ENCODE assay signal across 25 mouse cellular contexts in the genomic region with DNA sequence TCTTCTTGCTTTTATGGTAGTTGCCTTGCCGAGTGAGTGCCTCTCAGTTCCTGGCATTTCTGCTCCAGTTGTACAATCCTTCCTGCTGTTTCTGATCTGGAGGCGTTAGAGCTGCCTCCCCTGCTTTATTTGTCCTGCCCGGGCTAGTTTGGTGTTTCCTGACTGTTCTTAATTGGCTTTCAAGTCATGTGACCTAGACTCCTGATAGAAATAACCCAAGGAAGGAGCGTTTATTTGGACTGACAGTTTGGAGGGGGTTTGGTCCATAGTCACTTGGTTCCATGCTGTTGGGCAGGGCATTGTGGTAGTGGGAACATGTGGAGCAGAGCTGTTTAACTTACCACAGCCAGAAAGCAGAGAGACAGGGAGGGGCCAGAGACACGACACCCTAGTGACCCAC. TPM values are rescaled to one million over a fixed set of nuclear protein-coding genes. Genes with fewer than 3 reads are reported as not detected.
A peak's percentile ranks its signal among the peaks of the same experiment; 100 is the strongest.
DNase-seq lines count a peak whose midpoint lies in the region; ATAC-seq and TF ChIP-seq lines count a peak whose summit lies in the region.
"Had no signal": no experiment of that assay in that cellular context is flagged by ENCODE, and none has a peak within 500 bp of the region (broad histone marks: within the 10 kb centered on the region; RNA-seq: fewer than 3 reads in every experiment).

No protein-coding gene starts in this region.

- no peaks in the 10 kb centered on the region for H3K27me3 ChIP-seq in liver, adult 2 months (ENCODE audit: control insufficient read depth, insufficient read depth, low read length)
- no peaks in the 10 kb centered on the region for H3K27me3 ChIP-seq in liver, embryonic 11.5 days (replicated peaks; ENCODE audit: control insufficient read depth, insufficient read depth, low read length)
- H3K27me3 ChIP-seq in ES-Bruce4 (ENCODE audit: control insufficient read depth, insufficient read depth, low read length, poor library complexity, severe bottlenecking): no peaks in the 10 kb centered on the region
- H3K27me3 ChIP-seq in limb, embryonic 14.5 days (ENCODE audit: control insufficient read depth, insufficient read depth, low read length): no peaks in the 10 kb centered on the region
- H3K27me3 ChIP-seq: embryonic facial prominence, embryonic 13.5 days had no signal

- H3K4me1 ChIP-seq in liver, adult 2 months (ENCODE audit: control insufficient read depth, insufficient read depth, low read length): peaks cover 24% of the 10 kb centered on the region
- H3K4me1 ChIP-seq in liver, embryonic 11.5 days (replicated peaks; ENCODE audit: control insufficient read depth, insufficient read depth, low read length): peaks cover 3% of the 10 kb centered on the region; the same call in 1 of the 2 replicates
- peaks cover 9% of the 10 kb centered on the region for H3K4me1 ChIP-seq in ES-Bruce4 (ENCODE audit: control insufficient read depth, insufficient read depth, low read length)
- peaks cover 10 to 23% of the 10 kb centered on the region in 2 experiments; a peak in 3 of 4 replicates for H3K4me1 ChIP-seq in ES-E14 (ENCODE audit: control insufficient read depth in 2 of 2, insufficient read depth in 2 of 2, low read length in 2 of 2, poor library complexity in 1 of 2)
- peaks cover 28% of the 10 kb centered on the region for H3K4me1 ChIP-seq in limb, embryonic 14.5 days (ENCODE audit: control insufficient read depth, insufficient read depth, low read length)

- no peaks in the 10 kb centered on the region for H3K9me3 ChIP-seq in liver, embryonic 11.5 days (ENCODE audit: control insufficient read depth, low read length)
- H3K9me3 ChIP-seq in ES-Bruce4 (replicated peaks; ENCODE audit: control insufficient read depth, insufficient read depth, low read length, poor library complexity, severe bottlenecking) (no peaks in the 10 kb centered on the region), ES-E14 (ENCODE audit: control insufficient read depth, insufficient read depth, low read depth, low read length) (no peaks in the 10 kb centered on the region)
- H3K9me3 ChIP-seq in limb, embryonic 14.5 days (ENCODE audit: control insufficient read depth, low read length): no peaks in the 10 kb centered on the region
- H3K9me3 ChIP-seq: embryonic facial prominence, embryonic 13.5 days; heart, embryonic 12.5 days; hindbrain, embryonic 12.5 days; midbrain, embryonic 12.5 days; neural tube, embryonic 15.5 days had no signal

- no peak for TF ChIP-seq CTCF in liver, adult 2 months (IDR thresholded peaks at IDR 0.05; ENCODE audit: low read depth, low read length)
- no peak for TF ChIP-seq CTCF in ES-Bruce4 (IDR thresholded peaks at IDR 0.05; ENCODE audit: low read depth, low read length)

- H3K4me3 ChIP-seq in liver, adult 2 months (ENCODE audit: insufficient read depth, low read depth, low read length): no peak overlapping the region
- H3K4me3 ChIP-seq in liver, embryonic 11.5 days (ENCODE audit: low read depth, low read length): no peak overlapping the region
- H3K4me3 ChIP-seq in ES-Bruce4 (ENCODE audit: low read depth, low read length) (no peak overlapping the region), ES-E14 (ENCODE audit: insufficient read depth in 1 of 2, low read depth in 1 of 2, low read length in 2 of 2, poor library complexity in 1 of 2, severe bottlenecking in 1 of 2) (no peak overlapping the region)
- H3K4me3 ChIP-seq in limb, embryonic 14.5 days (replicated peaks; ENCODE audit: low read length): no peak overlapping the region
- H3K4me3 ChIP-seq: embryonic facial prominence, embryonic 13.5 days; erythroblast, embryonic 14.5 days; gastrocnemius, adult 2 months; heart, embryonic 12.5 days; hindbrain, embryonic 12.5 days; midbrain, embryonic 12.5 days; neural tube, embryonic 15.5 days had no signal

- peak overlapping the region; percentile 45; the same call in 1 of the 2 replicates for H3K27ac ChIP-seq in liver, adult 2 months (replicated peaks; ENCODE audit: insufficient read depth, low read depth, low read length)
- no peak overlapping the region for H3K27ac ChIP-seq in liver, embryonic 11.5 days (ENCODE audit: low read depth, low read length)
- H3K27ac ChIP-seq in ES-Bruce4 (ENCODE audit: insufficient read depth, low read length) (peak overlapping the region; percentile 28; the same call in 1 of the 2 replicates), ES-E14 (ENCODE audit: insufficient read depth, low read depth, low read length, poor library complexity, severe bottlenecking) (peak overlapping the region; percentile 72; the same call in 1 of the 2 replicates)
- peak overlapping the region; percentile 26; the same call in 1 of the 2 replicates for H3K27ac ChIP-seq in limb, embryonic 14.5 days (replicated peaks; ENCODE audit: low read depth, low read length)
- H3K27ac ChIP-seq: embryonic facial prominence, embryonic 13.5 days; gastrocnemius, adult 2 months; hindbrain, embryonic 12.5 days; liver, embryonic 14.5 days; midbrain, embryonic 12.5 days; neural tube, embryonic 15.5 days; stomach, postnatal 0 days had no signal

- no peak for TF ChIP-seq EP300 in ES-Bruce4 (IDR thresholded peaks at IDR 0.05; ENCODE audit: insufficient read depth, low read depth, low read length)

- TF ChIP-seq POLR2A in liver, adult 2 months (IDR thresholded peaks at IDR 0.05; ENCODE audit: extremely low read depth, insufficient read depth, low read length): no peak
- TF ChIP-seq POLR2A in ES-Bruce4 (IDR thresholded peaks at IDR 0.05; ENCODE audit: insufficient read depth, low read length): no peak
- no peak for TF ChIP-seq POLR2A in limb, embryonic 14.5 days (IDR thresholded peaks at IDR 0.05; ENCODE audit: borderline replicate concordance, extremely low read depth, insufficient read depth, insufficient read length)

- 75% methylated on average over 5 of the region's 5 CpGs for WGBS in liver, adult 2 months
- WGBS in liver, embryonic 11.5 days: 70% methylated on average over 5 of the region's 5 CpGs
- 37% methylated on average over 5 of the region's 5 CpGs for WGBS in limb, embryonic 14.5 days

- no peak for DNase-seq in liver, adult 2 months (ENCODE audit: extremely low read depth, low read depth, low spot score)
- no peak for DNase-seq in liver, embryonic 11.5 days (ENCODE audit: low spot score)
- DNase-seq in ES-E14 (ENCODE audit: low read depth, low spot score): no peak
- no peak for DNase-seq in limb, embryonic 14.5 days (ENCODE audit: low spot score)
- DNase-seq in left cerebral cortex, adult 11 months (ENCODE audit: low spot score): no peak
- no peak for DNase-seq in gastrocnemius, postnatal 4 days (ENCODE audit: low spot score in 2 of 2)
- DNase-seq: adrenal gland, adult 2 months; cerebellum, adult 11 months; cerebellum, postnatal 14 days; gastrocnemius, adult 2 months; heart, postnatal 10 days; kidney, adult 11 months; left cerebral cortex, postnatal 4 days; lung, embryonic 14.5 days; right cerebral cortex, postnatal 14 days had no signal

- no peak overlapping the region for H3K4me2 ChIP-seq in liver, embryonic 11.5 days
- no peak overlapping the region for H3K4me2 ChIP-seq in limb, embryonic 14.5 days (replicated peaks; ENCODE audit: low read depth, low read length, severe bottlenecking)
- H3K4me2 ChIP-seq: embryonic facial prominence, embryonic 13.5 days; heart, embryonic 12.5 days; hindbrain, embryonic 12.5 days; lung, embryonic 14.5 days; midbrain, embryonic 12.5 days; neural tube, embryonic 15.5 days had no signal

- no peaks in the 10 kb centered on the region for H3K36me3 ChIP-seq in liver, adult 2 months (ENCODE audit: control insufficient read depth, insufficient read depth, low read length)
- no peaks in the 10 kb centered on the region for H3K36me3 ChIP-seq in liver, embryonic 11.5 days (ENCODE audit: control insufficient read depth, insufficient read depth, low read length)
- H3K36me3 ChIP-seq in ES-Bruce4 (ENCODE audit: control insufficient read depth, insufficient read depth, low read length, poor library complexity, severe bottlenecking) (no peaks in the 10 kb centered on the region), ES-E14 (ENCODE audit: control insufficient read depth, insufficient read depth, low read length, poor library complexity, severe bottlenecking) (no peaks in the 10 kb centered on the region)
- no peaks in the 10 kb centered on the region for H3K36me3 ChIP-seq in limb, embryonic 14.5 days (ENCODE audit: control insufficient read depth, insufficient read depth, low read length)
- H3K36me3 ChIP-seq: embryonic facial prominence, embryonic 13.5 days; heart, embryonic 12.5 days; hindbrain, embryonic 12.5 days; midbrain, embryonic 12.5 days; neural tube, embryonic 15.5 days had no signal

- no peak overlapping the region for H3K9ac ChIP-seq in liver, adult 2 months (ENCODE audit: low read depth, low read length)
- no peak overlapping the region for H3K9ac ChIP-seq in liver, embryonic 11.5 days (ENCODE audit: low read depth, low read length)
- H3K9ac ChIP-seq in ES-Bruce4 (ENCODE audit: low read depth, poor library complexity, severe bottlenecking): no peak overlapping the region
- H3K9ac ChIP-seq in ES-E14 (ENCODE audit: insufficient read depth, low read depth, low read length, poor library complexity, severe bottlenecking): peak overlapping the region; percentile 36; the same call in 1 of the 2 replicates
- no peak overlapping the region for H3K9ac ChIP-seq in limb, embryonic 14.5 days (ENCODE audit: low read depth, low read length, severe bottlenecking)
- H3K9ac ChIP-seq: embryonic facial prominence, embryonic 13.5 days; heart, embryonic 12.5 days; hindbrain, embryonic 12.5 days; liver, embryonic 14.5 days; lung, embryonic 14.5 days; midbrain, embryonic 12.5 days; neural tube, embryonic 15.5 days had no signal

- no peak for ATAC-seq in liver, embryonic 11.5 days (replicated peaks; ENCODE audit: low FRiP score)
- no peak for ATAC-seq in limb, embryonic 14.5 days (ENCODE audit: low FRiP score, low read depth)
- ATAC-seq: forebrain, embryonic 14.5 days had no signal

- in situ Hi-C loops in ES-E14 (cut with MboI; ENCODE audit: low sequenced_read_pairs in 2 of 2, unreplicated experiment in 2 of 2): no loop called here

- H3K79me2 ChIP-seq in liver, adult 2 months (ENCODE audit: control insufficient read depth, insufficient read depth, low read length): peaks cover 3% of the 10 kb centered on the region; the same call in 1 of the 2 replicates

TF ChIP-seq in ES-E14, 5 proteins besides CTCF, POLR2A, EP300 and RAD21 (continues in another document):
- TF ChIP-seq ZNF384 (IDR thresholded peaks at IDR 0.05; ENCODE audit: low read depth, low read length) (no peak), CHD2 (IDR thresholded peaks at IDR 0.05; ENCODE audit: low read depth, low read length) (no peak), HCFC1 (IDR thresholded peaks at IDR 0.05; ENCODE audit: borderline replicate concordance, insufficient read depth, low read length) (no peak)

RNA-seq across cellular contexts. Expression of a gene that starts 55.9 kb away (rescaled TPM):
- total RNA-seq in liver, adult 2 months (2014; rRNA removed): 16.7 and 20.4 TPM in 2 replicates
- polyA plus RNA-seq in liver, adult 2 months (2012; rRNA removed): 17.2 and 18.3 TPM in 2 replicates
- polyA plus RNA-seq in liver, embryonic 11.5 days (2014; fragmentation: Nextera tagmentation; extraction: Ambion mirVana): 76.7 and 78.0 TPM in 2 replicates
- 91.8 and 103 TPM in 2 replicates for polyA plus RNA-seq in ES-Bruce4 (2011; ENCODE audit: insufficient read depth, insufficient read length, low read depth, missing spikeins)
- total RNA-seq in ES-E14 (2012; rRNA removed): 103 and 106 TPM in 2 replicates
- 64.2 and 66.0 TPM in 2 replicates for polyA plus RNA-seq in limb, embryonic 14.5 days (2012; rRNA removed)
- polyA plus RNA-seq in limb, embryonic 14.5 days (2014; fragmentation: Nextera tagmentation; extraction: Ambion mirVana): 51.6 and 56.9 TPM in 2 replicates
- 10 to 100 TPM; 36.4 to 39.2 TPM for total RNA-seq in gastrocnemius, postnatal 4 days (2021)
